Mouse (Mus musculus) intestine, embryonic 16.5 days (tissue): ENCODE measurements around the gene Spats2. TPM values are rescaled to one million over a fixed set of nuclear protein-coding genes. Genes with fewer than 3 reads are reported as not detected.
"Not testable (repeated sequence)": the region's sequence is repeated elsewhere in the genome, so short reads cannot be mapped to it uniquely, and the experiment has no call there.

Source experiments
- ATAC-seq: fragments of 200-750 bp; cut with Nextera tagmentation; 2 replicates; pipeline ENCODE4 v1.8.0; 2017; ENCODE audit warnings: moderate TSS enrichment, moderate library complexity
- H3K27ac ChIP-seq: fragments of 300-500 bp; sonication (generic); 2 replicates; pipeline ENCODE4 v1.5.1; 2014; ENCODE audit warnings: mild to moderate bottlenecking, low read length
- H3K27me3 ChIP-seq: fragments of 300-500 bp; sonication (generic); replicated peaks from 2 replicates; pipeline ENCODE4 v1.6.1; 2014; ENCODE audit warnings: low read length, control low read depth, mixed read lengths; ENCODE audit not compliant: control insufficient read depth, insufficient read depth
- H3K36me3 ChIP-seq: fragments of 300-500 bp; sonication (generic); 2 replicates; pipeline ENCODE4 v1.6.1; 2014; ENCODE audit warnings: low read length, control low read depth; ENCODE audit not compliant: control insufficient read depth, insufficient read depth
- H3K4me1 ChIP-seq: fragments of 300-500 bp; sonication (generic); 2 replicates; pipeline ENCODE4 v1.6.1; 2014; ENCODE audit warnings: low read length, control low read depth, mixed read lengths; ENCODE audit not compliant: control insufficient read depth, insufficient read depth
- H3K4me2 ChIP-seq: fragments of 300-500 bp; sonication (generic); 2 replicates; pipeline ENCODE4 v1.6.1; 2014; ENCODE audit warnings: low read depth, low read length, control low read depth
- H3K4me3 ChIP-seq: fragments of 300-500 bp; sonication (generic); 2 replicates; pipeline ENCODE4 v1.5.1; 2014; ENCODE audit warnings: mild to moderate bottlenecking, low read length
- H3K9ac ChIP-seq: fragments of 300-500 bp; sonication (generic); 2 replicates; pipeline ENCODE4 v1.6.1; 2014; ENCODE audit warnings: low read depth, low read length
- H3K9me3 ChIP-seq: fragments of 300-500 bp; sonication (generic); 2 replicates; pipeline ENCODE4 v1.6.1; 2016; ENCODE audit warnings: low read length, control low read depth; ENCODE audit not compliant: control insufficient read depth
- WGBS: fragments of 180-500 bp; shearing (Covaris S2); extraction: QIAGEN DNeasy Blood & Tissue Kit; methylation state at CpG from one replicate; pipeline ENCODE4 v1.1.7; 2014; 5-methylcytosine and 5-hydroxymethylcytosine counted together
- polyA plus RNA-seq: library from polyadenylated mRNA; unstranded; fragments of >200 nt; fragmentation: Nextera tagmentation; extraction: Ambion mirVana; gene quantifications from 2 replicates; pipeline ENCODE4 v1.2.1, GENCODE M21; 2015

The Spats2 gene
- polyA plus RNA-seq, 1 experiment from 2014 or later: 18.1 TPM

DNA sequence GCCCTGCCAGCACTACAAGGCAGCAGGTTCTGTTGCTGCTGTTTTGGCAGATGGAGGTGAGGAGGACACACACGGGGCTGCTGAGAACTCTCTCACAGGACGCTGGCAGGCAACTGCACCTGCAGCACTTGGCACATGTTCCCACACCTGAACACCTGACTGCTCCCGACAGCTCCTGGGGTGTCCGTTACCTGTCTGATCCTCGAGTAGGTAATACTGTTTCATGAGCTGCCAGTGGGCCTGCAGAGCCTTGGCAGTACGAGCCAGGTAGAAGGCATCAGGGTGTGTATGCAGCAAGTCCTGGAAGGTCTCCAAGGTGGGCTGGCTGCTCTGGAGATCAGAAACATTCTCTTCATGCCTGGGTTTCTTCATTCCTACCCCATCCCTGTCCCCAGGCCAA, 121.0 kb downstream of the Spats2 start:
- not testable (repeated sequence) for H3K27ac ChIP-seq, H3K4me2 ChIP-seq, H3K9me3 ChIP-seq, H3K27me3 ChIP-seq, ATAC-seq, H3K4me1 ChIP-seq, H3K4me3 ChIP-seq
- Histone ChIP-seq H3K36me3 (peaks cover 26% of the 10 kb centered on the region; the same call in 1 of the 2 replicates), H3K9ac (0 out of 2 replicates have a peak overlapping the region, but pooled peaks have one; percentile 24)
- WGBS: 82% methylated on average over 6 of the region's 6 CpGs

DNA sequence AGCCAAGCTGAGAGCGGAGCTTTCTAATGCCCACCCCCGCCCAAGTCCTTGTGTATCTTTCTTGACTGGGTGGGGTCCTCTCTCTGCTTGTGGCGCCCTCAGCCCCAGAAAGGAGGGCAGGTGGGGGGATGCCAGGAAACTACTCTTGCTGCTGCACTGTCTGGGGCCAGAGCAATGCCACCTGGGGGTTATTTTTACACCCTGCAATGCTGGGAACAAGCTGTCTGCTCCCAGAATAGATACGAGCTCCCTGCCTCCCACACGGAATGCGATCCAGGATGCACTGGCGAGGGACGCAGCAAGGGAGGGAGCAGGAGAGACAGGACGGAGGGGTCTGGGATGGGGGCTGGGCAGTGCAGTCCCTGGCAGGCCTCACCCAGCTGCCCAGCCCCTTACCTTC, 123.3 kb downstream of the Spats2 start:
- Histone ChIP-seq H3K36me3 (0 out of 2 replicates have a peak, but pooled peaks cover 14% of the 10 kb centered on the region), H3K27me3 (no peaks in the 10 kb centered on the region), H3K4me1 (peaks cover 16% of the 10 kb centered on the region), H3K4me3 (no peak overlapping the region), H3K27ac (no peak overlapping the region), H3K4me2 (no peak overlapping the region), H3K9me3 (no peaks in the 10 kb centered on the region), H3K9ac (no peak overlapping the region)
- WGBS: 86% methylated on average over 9 of the region's 9 CpGs
- no peak for ATAC-seq

DNA sequence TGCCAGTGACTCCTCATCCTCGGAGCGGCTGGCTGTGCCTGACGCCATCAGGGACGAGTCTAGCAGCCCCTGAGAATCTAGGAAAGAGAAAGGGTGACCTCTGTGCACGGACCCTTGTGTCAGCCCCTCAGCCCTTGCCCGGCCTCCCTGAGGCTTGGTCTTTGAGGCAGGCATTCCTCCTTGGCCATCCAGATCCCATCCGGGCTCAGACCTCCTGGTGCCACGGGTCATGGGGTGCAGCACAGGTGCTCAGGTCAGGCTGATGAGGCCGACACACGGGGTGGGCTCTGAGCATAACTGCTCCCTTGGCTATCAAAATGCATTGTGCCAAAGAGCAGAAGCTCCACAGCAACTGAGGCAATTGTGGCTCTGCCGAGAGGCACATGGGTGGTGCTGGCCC, 124.2 kb downstream of the Spats2 start:
- no peak for ATAC-seq
- H3K9me3 ChIP-seq: no peaks in the 10 kb centered on the region
- no peak overlapping the region for H3K9ac ChIP-seq
- no peak overlapping the region for H3K4me2 ChIP-seq
- no peaks in the 10 kb centered on the region for H3K27me3 ChIP-seq
- WGBS: 92% methylated on average over 11 of the region's 11 CpGs
- no peak overlapping the region for H3K4me3 ChIP-seq
- H3K36me3 ChIP-seq: 0 out of 2 replicates have a peak, but pooled peaks cover 14% of the 10 kb centered on the region
- peaks cover 24% of the 10 kb centered on the region for H3K4me1 ChIP-seq
- H3K27ac ChIP-seq: no peak overlapping the region

DNA sequence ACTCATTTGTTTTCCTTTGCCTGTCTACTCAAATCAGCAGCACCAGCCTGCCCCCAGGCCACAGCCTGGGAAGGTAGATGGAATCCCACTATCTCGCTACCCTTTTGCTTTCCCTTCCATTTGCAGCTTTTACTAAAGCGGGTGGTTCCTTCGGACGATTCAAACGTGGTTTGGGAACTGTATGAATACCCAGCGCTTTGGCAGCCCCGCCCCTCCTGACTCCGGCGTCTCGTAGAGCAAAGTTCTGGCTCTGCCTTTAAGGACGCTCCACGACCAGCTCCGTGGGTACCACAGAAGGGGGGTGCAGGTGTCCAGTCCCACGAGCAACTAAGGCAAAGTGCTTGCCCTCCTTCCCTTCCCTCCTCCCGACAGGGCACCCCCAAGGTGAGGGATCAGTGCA, 125.4 kb downstream of the Spats2 start:
- H3K4me2 ChIP-seq: peak overlapping the region; percentile 66
- peaks cover 24% of the 10 kb centered on the region for H3K4me1 ChIP-seq
- not testable (repeated sequence) for H3K27me3 ChIP-seq, H3K9me3 ChIP-seq, H3K27ac ChIP-seq
- peak overlapping the region; percentile 78 for H3K9ac ChIP-seq
- ATAC-seq: peak; percentile 13
- WGBS: under 1% methylated on average over 14 of the region's 15 CpGs
- 0 out of 2 replicates have a peak, but pooled peaks cover 12% of the 10 kb centered on the region for H3K36me3 ChIP-seq
- H3K4me3 ChIP-seq: peak overlapping the region; percentile 71

DNA sequence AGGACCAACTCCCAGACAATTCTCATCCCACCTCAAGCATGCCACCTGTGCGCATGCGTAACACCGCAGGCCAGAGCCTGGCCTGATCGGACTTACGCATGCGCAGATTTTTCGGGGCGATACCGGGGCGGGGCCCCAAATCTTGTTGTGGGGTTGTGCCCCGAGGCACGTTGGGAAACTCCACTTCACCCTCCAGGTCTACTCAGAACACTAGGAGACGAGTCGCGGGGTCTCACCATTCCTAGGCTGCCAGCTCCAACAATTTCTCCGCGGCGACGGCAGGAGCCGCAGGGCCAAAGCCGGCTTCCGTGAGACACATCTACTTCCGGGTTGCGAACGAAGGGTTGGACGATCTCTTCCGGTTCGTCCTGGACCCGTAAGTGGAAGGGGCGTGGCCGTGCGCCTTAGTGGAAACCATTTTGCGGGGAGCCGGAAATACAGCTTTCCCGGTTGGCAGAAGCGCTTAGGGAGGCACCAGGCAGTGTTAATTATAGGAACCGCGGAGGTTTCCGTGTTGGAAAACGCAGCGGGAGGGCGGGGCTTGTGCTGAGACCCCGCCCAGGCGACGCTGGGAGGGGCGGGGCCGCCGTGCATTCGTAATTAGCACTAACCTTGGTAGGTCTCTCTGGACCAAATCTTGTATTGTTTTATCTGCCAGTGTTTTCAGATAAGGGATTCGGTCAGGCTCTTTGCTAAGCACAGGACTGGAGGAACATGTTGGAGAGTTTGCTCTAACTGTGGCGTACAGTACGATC, 126.1 kb downstream of the Spats2 start, which contains the start of gene Mcrs1:
Gene Mcrs1 (minus strand): TSS at position 336 of the 755 bp plus-strand sequence.
- no peaks in the 10 kb centered on the region for H3K9me3 ChIP-seq
- peak within 1 kb of the TSS; percentile 70 for H3K4me2 ChIP-seq
- peak; percentile 96 for ATAC-seq
- H3K4me3 ChIP-seq: peak within 1 kb of the TSS; percentile 71
- peaks cover 24% of the 10 kb centered on the region for H3K4me1 ChIP-seq
- WGBS: under 1% methylated on average over 52 of the region's 52 CpGs
- H3K9ac ChIP-seq: peak within 1 kb of the TSS; percentile 78
- 0 out of 2 replicates have a peak, but pooled peaks cover 7% of the 10 kb centered on the region for H3K36me3 ChIP-seq
- H3K27me3 ChIP-seq: no peaks in the 10 kb centered on the region
- H3K27ac ChIP-seq: peak within 1 kb of the TSS; percentile 96

DNA sequence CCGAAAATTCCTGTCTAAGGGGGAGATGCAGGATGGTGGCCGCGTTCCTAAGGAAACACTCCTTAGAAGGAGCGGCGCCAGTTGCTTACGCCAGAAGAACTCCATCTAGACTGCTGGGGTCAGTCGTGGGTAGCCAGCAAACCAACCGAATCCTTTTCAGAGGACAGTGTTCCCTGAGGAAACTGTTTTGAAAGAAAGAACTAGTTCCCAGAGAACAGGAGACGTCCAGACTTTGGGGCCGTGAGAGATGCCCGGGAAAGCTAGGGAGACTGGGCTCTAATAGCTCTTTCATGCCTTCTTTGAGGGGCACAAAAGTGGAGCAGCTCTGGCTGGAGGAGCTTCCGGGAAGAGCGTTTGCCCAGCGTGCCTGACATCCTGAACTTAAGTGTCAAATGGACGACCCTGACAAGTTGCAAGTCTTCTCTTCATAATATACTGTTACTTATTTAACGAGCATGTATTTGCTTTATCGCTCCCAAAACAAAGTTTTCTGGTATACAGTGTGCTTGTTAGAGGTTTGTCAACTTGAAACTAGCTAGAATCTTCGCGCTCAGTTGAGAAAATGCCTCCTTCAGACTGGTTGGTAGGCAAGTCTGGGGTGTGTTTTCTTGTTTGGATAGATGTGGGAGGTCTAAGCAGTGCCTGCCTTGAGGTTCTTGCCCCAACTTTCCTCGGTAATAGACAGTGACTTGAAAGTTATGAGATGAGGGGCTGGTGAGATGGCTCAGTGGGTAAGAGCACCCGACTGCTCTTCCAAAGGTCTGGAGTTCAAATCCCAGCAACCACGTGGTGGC, 126.9 kb downstream of the Spats2 start:
- H3K9me3 ChIP-seq: no peaks in the 10 kb centered on the region
- peak overlapping the region; percentile 71 for H3K4me3 ChIP-seq
- 0 out of 2 replicates have a peak, but pooled peaks cover 5% of the 10 kb centered on the region for H3K36me3 ChIP-seq
- peak overlapping the region; percentile 78 for H3K9ac ChIP-seq
- peaks cover 24% of the 10 kb centered on the region for H3K4me1 ChIP-seq
- ATAC-seq: peak; percentile 68
- peak overlapping the region; percentile 70 for H3K4me2 ChIP-seq
- 2% methylated on average over 22 of the region's 22 CpGs for WGBS
- H3K27ac ChIP-seq: peak overlapping the region; percentile 96
- H3K27me3 ChIP-seq: no peaks in the 10 kb centered on the region

DNA sequence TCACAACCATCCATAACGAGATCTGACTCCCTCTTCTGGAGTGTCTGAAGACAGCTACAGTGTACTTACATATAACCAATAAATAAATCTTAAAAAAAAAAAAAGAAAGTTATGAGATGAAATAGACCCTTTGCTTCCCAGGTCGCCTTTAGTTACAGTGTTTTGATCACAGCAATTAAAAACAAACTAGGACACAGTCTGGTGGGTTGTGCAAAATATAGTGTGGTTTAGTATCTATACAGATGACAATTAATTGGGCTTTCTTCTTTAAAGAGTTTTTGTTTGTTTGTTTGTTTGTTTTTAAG, 127.4 kb downstream of the Spats2 start:
- H3K9me3 ChIP-seq, H3K27me3 ChIP-seq, H3K9ac ChIP-seq, H3K36me3 ChIP-seq, H3K4me3 ChIP-seq, ATAC-seq: not testable (repeated sequence)
- H3K4me1 ChIP-seq: peaks cover 24% of the 10 kb centered on the region
- H3K27ac ChIP-seq: peak overlapping the region; percentile 96; the same call in 1 of the 2 replicates
- 35% methylated on average over 2 of the region's 2 CpGs for WGBS
- H3K4me2 ChIP-seq: peak overlapping the region; percentile 70; the same call in 1 of the 2 replicates

DNA sequence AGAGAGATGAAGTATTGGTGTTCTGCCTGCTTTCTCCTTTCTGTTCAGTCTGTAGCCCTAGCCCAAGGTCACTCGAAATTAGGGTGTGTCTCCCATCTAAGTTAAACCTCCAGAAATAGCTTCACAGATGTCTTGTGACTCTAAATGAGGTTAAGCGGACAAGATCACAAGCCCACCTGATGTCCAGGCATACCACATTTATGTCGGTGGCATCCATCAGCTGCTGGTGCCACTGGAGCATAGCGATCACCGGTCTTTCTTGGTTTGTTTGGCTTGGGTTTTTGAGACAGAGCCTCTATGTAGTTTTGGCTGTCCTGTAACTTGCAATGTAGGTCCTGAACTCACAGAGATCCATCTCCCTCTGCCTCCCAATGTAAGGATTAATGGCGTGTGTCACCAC, 128.1 kb downstream of the Spats2 start:
- Histone ChIP-seq H3K27ac (no peak overlapping the region), H3K9me3 (no peaks in the 10 kb centered on the region), H3K36me3 (no peaks in the 10 kb centered on the region), H3K27me3 (no peaks in the 10 kb centered on the region), H3K4me1 (peaks cover 24% of the 10 kb centered on the region), H3K4me2 (no peak overlapping the region), H3K4me3 (no peak overlapping the region), H3K9ac (no peak overlapping the region; the same call in 1 of the 2 replicates)
- 90% methylated on average over 6 of the region's 6 CpGs for WGBS
- ATAC-seq: no peak

DNA sequence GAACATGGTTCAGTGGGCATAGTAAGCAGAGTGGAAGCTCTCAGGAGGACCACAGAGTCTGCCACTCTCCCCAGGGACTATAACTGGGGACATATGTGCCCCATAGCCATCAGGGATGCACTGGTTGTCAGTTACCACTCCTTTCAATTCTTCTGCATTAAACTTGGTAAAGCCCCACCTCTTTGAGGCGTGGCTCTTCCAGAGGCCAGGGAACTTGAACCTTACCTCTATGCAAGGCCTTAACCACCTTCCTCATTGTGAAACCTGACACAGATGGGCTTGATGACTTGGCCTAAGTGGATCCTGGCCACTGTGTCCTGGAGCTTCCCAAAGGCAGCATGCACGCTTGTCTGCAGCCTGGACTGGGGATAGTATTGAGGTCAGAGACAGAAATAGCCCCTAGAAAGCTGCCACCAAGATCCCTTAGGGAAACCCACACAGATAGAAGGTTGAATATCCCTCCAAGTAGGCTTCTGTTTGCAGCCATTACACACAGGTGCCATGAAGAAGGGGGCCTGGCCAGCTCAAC, 128.8 kb downstream of the Spats2 start:
- H3K27me3 ChIP-seq: no peaks in the 10 kb centered on the region
- no peak overlapping the region for H3K9ac ChIP-seq
- no peak overlapping the region for H3K4me3 ChIP-seq
- ATAC-seq: 0 out of 2 replicates have a peak, but pooled peaks have one; percentile 10
- H3K36me3 ChIP-seq: no peaks in the 10 kb centered on the region
- H3K27ac ChIP-seq: peak overlapping the region; percentile 45
- H3K4me2 ChIP-seq: no peak overlapping the region
- H3K9me3 ChIP-seq: no peaks in the 10 kb centered on the region
- WGBS: 79% methylated on average over 2 of the region's 2 CpGs
- peaks cover 28% of the 10 kb centered on the region for H3K4me1 ChIP-seq
